Mouse (Mus musculus): ENCODE results near the gene Rad51b.

The Rad51b gene

GRCm38 (mm10) chr12:79437572-79437971, 140.5 kb downstream of the Rad51b start:
- DNase-seq (ENCODE audit: low spot score), result no peak

- DNase-seq (ENCODE audit: low spot score), result no peak
Observed at GRCm38 (mm10) chr12:79439961-79440360, 142.9 kb downstream of the Rad51b start.

- DNase-seq (ENCODE audit: low spot score), result peak; percentile 29
Observed at GRCm38 (mm10) chr12:79441210-79442005, 144.3 kb downstream of the Rad51b start.

- no peak for DNase-seq (ENCODE audit: low spot score)
Observed at GRCm38 (mm10) chr12:79442126-79442525, 145.0 kb downstream of the Rad51b start.

- DNase-seq (ENCODE audit: low spot score), result no peak
Observed at GRCm38 (mm10) chr12:79442836-79443390, 145.8 kb downstream of the Rad51b start.

- DNase-seq (ENCODE audit: low spot score), result no peak
Observed at GRCm38 (mm10) chr12:79444646-79445045, 147.6 kb downstream of the Rad51b start.

GRCm38 (mm10) chr12:79447039-79447438, 150.0 kb downstream of the Rad51b start:
- DNase-seq (ENCODE audit: low spot score), result no peak

GRCm38 (mm10) chr12:79449817-79450411, 152.8 kb downstream of the Rad51b start:
- peak; percentile 38 for DNase-seq (ENCODE audit: low spot score)

GRCm38 (mm10) chr12:79452882-79453281, 155.8 kb downstream of the Rad51b start:
- peak; percentile 71 for DNase-seq (ENCODE audit: low spot score)

- DNase-seq (ENCODE audit: low spot score), result peak; percentile 16
Observed at GRCm38 (mm10) chr12:79454017-79454416, 156.9 kb downstream of the Rad51b start.

GRCm38 (mm10) chr12:79455061-79455847, 158.2 kb downstream of the Rad51b start:
- no peak for DNase-seq (ENCODE audit: low spot score)

- DNase-seq (ENCODE audit: low spot score), result no peak
Observed at GRCm38 (mm10) chr12:79455848-79456164, 158.7 kb downstream of the Rad51b start.

- DNase-seq (ENCODE audit: low spot score), result no peak
Observed at GRCm38 (mm10) chr12:79456251-79456650, 159.2 kb downstream of the Rad51b start.

GRCm38 (mm10) chr12:79463371-79463770, 166.3 kb downstream of the Rad51b start:
- DNase-seq (ENCODE audit: low spot score), result no peak

GRCm38 (mm10) chr12:79470113-79470512, 173.0 kb downstream of the Rad51b start:
- DNase-seq (ENCODE audit: low spot score), result no peak

GRCm38 (mm10) chr12:79471868-79472267, 174.8 kb downstream of the Rad51b start:
- no peak for DNase-seq (ENCODE audit: low spot score)

GRCm38 (mm10) chr12:79476413-79477046, 179.4 kb downstream of the Rad51b start:
- no peak for DNase-seq (ENCODE audit: low spot score)

- DNase-seq (ENCODE audit: low spot score), result no peak
Observed at GRCm38 (mm10) chr12:79478816-79479215, 181.7 kb downstream of the Rad51b start.

GRCm38 (mm10) chr12:79485501-79485900, 188.4 kb downstream of the Rad51b start:
- DNase-seq (ENCODE audit: low spot score), result no peak

GRCm38 (mm10) chr12:79488590-79489242, 191.6 kb downstream of the Rad51b start:
- peak; percentile 24 for DNase-seq (ENCODE audit: low spot score)

- no peak for DNase-seq (ENCODE audit: low spot score)
Observed at GRCm38 (mm10) chr12:79490626-79491025, 193.5 kb downstream of the Rad51b start.

- no peak for DNase-seq (ENCODE audit: low spot score)
Observed at GRCm38 (mm10) chr12:79492175-79492574, 195.1 kb downstream of the Rad51b start.
